Mouse (Mus musculus): Measurements from ENCODE around the gene Gm11492.

- TF ChIP-seq POLR2A (IDR thresholded peaks at IDR 0.05; ENCODE audit: low read depth, low read length), result no peak
- TF ChIP-seq CTCF (IDR thresholded peaks at IDR 0.05; ENCODE audit: extremely low read depth, insufficient read length, insufficient replicate concordance, low read depth, low read length), result no peak
Measured at GRCm38 (mm10) chr11:87609264-87609663, 42.8 kb downstream of the Gm11492 start.

All from small intestine, adult 2 months (tissue).